Mouse (Mus musculus) cortical plate, adult 2 months (tissue): ENCODE results near the gene Nxph4.

Source experiments
- CTCF ChIP-seq: fragments of 200-500 bp; IDR thresholded peaks from 2 replicates; pipeline ENCODE4 v1.5.1; 2011; ENCODE audit warnings: mild to moderate bottlenecking, control low read depth, low read length; ENCODE audit not compliant: insufficient read depth; ENCODE audit errors: extremely low read depth
- POLR2A ChIP-seq: fragments of 200-500 bp; IDR thresholded peaks from 2 replicates; pipeline ENCODE4 v1.6.1; 2011; ENCODE audit warnings: mild to moderate bottlenecking, low read length, control low read depth; ENCODE audit not compliant: insufficient read depth; ENCODE audit errors: extremely low read depth

GRCm38 (mm10) chr10:127526048-127526447 is 8.3 kb downstream of the Nxph4 start:
- TF ChIP-seq POLR2A (no peak), CTCF (no peak)
